Mouse (Mus musculus) CH12.LX (cell line): ENCODE data around the gene Zfyve26. TPM values are rescaled to one million over a fixed set of nuclear protein-coding genes. Genes with fewer than 3 reads are reported as not detected.

Experiments
- DNase-seq: peaks from one replicate; pipeline ENCODE4 v3.0.0-alpha.2; 2013; ENCODE audit errors: extremely low read depth
- H3K27ac ChIP-seq: 2 replicates; pipeline ENCODE4 v1.5.1; 2012; ENCODE audit warnings: low read depth, mild to moderate bottlenecking, control low read depth, moderate library complexity; ENCODE audit not compliant: insufficient read depth
- H3K27me3 ChIP-seq: replicated peaks from 2 replicates; pipeline ENCODE3; 2012; ENCODE audit warnings: inconsistent platforms
- H3K36me3 ChIP-seq, 2 experiments: replicated peaks in 1 of 2; 2 replicates each; pipeline versions ENCODE3 to v1.6.1; 2012; ENCODE audit warnings: inconsistent platforms in 1 of 2, low read length in 1 of 2, mild to moderate bottlenecking in 1 of 2, mixed read lengths in 1 of 2, moderate library complexity in 1 of 2; ENCODE audit not compliant: control insufficient read depth in 1 of 2, insufficient read depth in 1 of 2
- H3K4me1 ChIP-seq, 2 experiments: 2 replicates each; pipeline ENCODE4 v1.6.1; 2012; ENCODE audit warnings: inconsistent platforms in 1 of 2, moderate library complexity in 1 of 2; ENCODE audit not compliant: insufficient read depth in 2 of 2, control insufficient read depth in 1 of 2
- H3K4me2 ChIP-seq: 2 replicates; pipeline ENCODE4 v1.6.1; 2012; ENCODE audit warnings: low read depth, mild to moderate bottlenecking, control low read depth; ENCODE audit not compliant: poor library complexity, insufficient read depth, severe bottlenecking
- H3K4me3 ChIP-seq, 3 experiments: fragments of 150-350 bp in 1 of 3; sonication (generic) in 1 of 3; replicated peaks in 1 of 3; 2 replicates each; pipeline versions ENCODE3 to v1.5.1; 2011 to 2012; ENCODE audit warnings: low read depth in 2 of 3, low read length in 2 of 3, mild to moderate bottlenecking in 2 of 3, moderate library complexity in 2 of 3, control low read depth in 1 of 3, improper control_type of control experiment in 1 of 3, inconsistent platforms in 1 of 3, mixed read lengths in 1 of 3; ENCODE audit not compliant: poor library complexity in 1 of 3
- H3K79me2 ChIP-seq: replicated peaks from 2 replicates; pipeline ENCODE4 v1.6.1; 2012; ENCODE audit warnings: mild to moderate bottlenecking, moderate library complexity; ENCODE audit not compliant: control insufficient read depth, poor library complexity, insufficient read depth, severe bottlenecking; ENCODE audit errors: extremely low read depth
- H3K9ac ChIP-seq: 2 replicates; pipeline ENCODE4 v1.6.1; 2012; ENCODE audit warnings: low read depth, mild to moderate bottlenecking, control low read depth, moderate library complexity; ENCODE audit not compliant: insufficient read depth
- H3K9me3 ChIP-seq: replicated peaks from 2 replicates; pipeline ENCODE3; 2012; ENCODE audit warnings: low read length, inconsistent platforms, mixed read lengths
- BHLHE40 ChIP-seq: IDR thresholded peaks from 2 replicates; pipeline ENCODE4 v1.6.1; 2011; ENCODE audit warnings: mild to moderate bottlenecking, low read depth, low read length, improper control_type of control experiment
- ELF1 ChIP-seq: IDR thresholded peaks from 2 replicates; pipeline ENCODE4 v1.6.1; 2014; ENCODE audit warnings: low read depth, mild to moderate bottlenecking, inconsistent platforms, low read length, improper control_type of control experiment
- EP300 ChIP-seq: IDR thresholded peaks from 2 replicates; pipeline ENCODE4 v1.6.1; 2011; ENCODE audit warnings: low read length, improper control_type of control experiment
- ETS1 ChIP-seq: conservative IDR thresholded peaks from 2 replicates; pipeline ENCODE4 v1.6.1; 2012; ENCODE audit warnings: low read depth, mild to moderate bottlenecking, inconsistent platforms, low read length, improper control_type of control experiment, moderate library complexity
- GABPA ChIP-seq: IDR thresholded peaks from 2 replicates; pipeline ENCODE4 v1.6.1; 2012; ENCODE audit warnings: low read depth, low read length, improper control_type of control experiment, inconsistent platforms; ENCODE audit not compliant: insufficient replicate concordance
- MAFK ChIP-seq: IDR thresholded peaks from 2 replicates; pipeline ENCODE4 v1.6.1; 2011; ENCODE audit warnings: low read length, improper control_type of control experiment; ENCODE audit not compliant: insufficient replicate concordance
- MAX ChIP-seq: IDR thresholded peaks from 2 replicates; pipeline ENCODE4 v1.6.1; 2011; ENCODE audit warnings: low read length, improper control_type of control experiment
- MAZ ChIP-seq: IDR thresholded peaks from 2 replicates; pipeline ENCODE4 v1.6.1; 2012; ENCODE audit warnings: low read depth, mild to moderate bottlenecking, inconsistent platforms, low read length, improper control_type of control experiment, moderate library complexity
- MEF2A ChIP-seq: IDR thresholded peaks from 2 replicates; pipeline ENCODE4 v1.6.1; 2014; ENCODE audit warnings: low read depth, mild to moderate bottlenecking, inconsistent platforms, low read length, improper control_type of control experiment, borderline replicate concordance
- MXI1 ChIP-seq: IDR thresholded peaks from 2 replicates; pipeline ENCODE4 v1.6.1; 2011; ENCODE audit warnings: mild to moderate bottlenecking, low read depth, low read length, improper control_type of control experiment
- NELFE ChIP-seq: IDR thresholded peaks from 2 replicates; pipeline ENCODE4 v1.6.1; 2011; ENCODE audit warnings: low read depth, low read length, improper control_type of control experiment
- SIN3A ChIP-seq: IDR thresholded peaks from 2 replicates; pipeline ENCODE4 v1.6.1; 2012; ENCODE audit warnings: low read length, improper control_type of control experiment, inconsistent platforms
- TCF12 ChIP-seq: IDR thresholded peaks from 2 replicates; pipeline ENCODE4 v1.6.1; 2014; ENCODE audit warnings: low read depth, mild to moderate bottlenecking, inconsistent platforms, low read length, improper control_type of control experiment
- USF1 ChIP-seq: IDR thresholded peaks from 2 replicates; pipeline ENCODE4 v1.6.1; 2014; ENCODE audit warnings: low read depth, mild to moderate bottlenecking, inconsistent platforms, low read length, improper control_type of control experiment
- ZMIZ1 ChIP-seq: IDR thresholded peaks from 2 replicates; pipeline ENCODE4 v1.6.1; 2012; ENCODE audit warnings: low read depth, mild to moderate bottlenecking, inconsistent platforms, low read length, improper control_type of control experiment
- dilution Hi-C: fragments of 300-500 bp; cut with MboI; formaldehyde crosslinking; loops from 2 replicates; pipeline ENCODE4 v1.14.3; 2020; ENCODE audit warnings: low sequenced_read_pairs; ENCODE audit not compliant: extremely low pct_unique_long_range_greater_than_20kb, extremely low pct_ligation_motif_present
- in situ Hi-C: fragments of 300-500 bp; cut with MboI; formaldehyde crosslinking; loops from 3 replicates; pipeline ENCODE4 v1.14.3; 2019; ENCODE audit warnings: low sequenced_read_pairs, low pct_ligation_motif_present, low pct_unique_long_range_greater_than_20kb, mixed read lengths
- polyA plus RNA-seq: library from polyadenylated mRNA; unstranded; fragments of >175 nt; gene quantifications from 2 replicates; pipeline ENCODE4 v1.2.1, GENCODE M21; 2012; ENCODE audit warnings: low read depth; ENCODE audit not compliant: insufficient read length
- total RNA-seq, 2 experiments: library from RNA; depleted of rRNA; stranded (reverse); fragments of 300-350 nt in 1 of 2; fragments of >200 nt in 1 of 2; gene quantifications; 2 replicates each; pipeline ENCODE4 v1.2.3; 2012 to 2014

The Zfyve26 gene
- total and polyA plus RNA-seq, 3 experiments: 10.4 to 24.8 (median 16.1) TPM

GRCm38 (mm10) chr12:79253294-79254053, 42.6 kb downstream of the Zfyve26 start:
- Histone ChIP-seq H3K9me3 (peaks cover 6% of the 10 kb centered on the region), H3K36me3 (peaks cover 47 to 91% of the 10 kb centered on the region in 2 experiments), H3K4me2 (peak overlapping the region; percentile 9; the same call in 1 of the 2 replicates), H3K79me2 (no peaks in the 10 kb centered on the region), H3K9ac (no peak overlapping the region), H3K4me1 (peaks cover 18 to 29% of the 10 kb centered on the region in 2 experiments), H3K4me3 (no peak overlapping the region), H3K27me3 (no peaks in the 10 kb centered on the region), H3K27ac (peak overlapping the region; percentile 93)
- peak; percentile 19 for DNase-seq
- TF ChIP-seq MEF2A (0 out of 2 replicates have a peak, but pooled peaks have one; percentile 22), MXI1 (peak; percentile 54; the same call in 1 of the 2 replicates), GABPA (no peak), ELF1 (0 out of 2 replicates have a peak, but pooled peaks have one; percentile 27), SIN3A (no peak), BHLHE40 (peak; percentile 78), TCF12 (peak; percentile 53; the same call in 1 of the 2 replicates), EP300 (peak; percentile 71), MAZ (no peak)
- in situ Hi-C loops (no loop called here), dilution Hi-C loops (no loop called here)

GRCm38 (mm10) chr12:79248110-79248509, 48.0 kb downstream of the Zfyve26 start:
- no peak overlapping the region for H3K9ac ChIP-seq
- H3K9me3 ChIP-seq: peaks cover 6% of the 10 kb centered on the region
- in situ Hi-C loops: no loop called here
- H3K27me3 ChIP-seq: no peaks in the 10 kb centered on the region
- H3K79me2 ChIP-seq: no peaks in the 10 kb centered on the region
- peaks cover 3 to 5% of the 10 kb centered on the region in 2 experiments; a peak in 2 of 4 replicates for H3K4me1 ChIP-seq
- no peak overlapping the region for H3K27ac ChIP-seq
- H3K36me3 ChIP-seq: peaks cover 77 to 93% of the 10 kb centered on the region in 2 experiments
- no peak for TF ChIP-seq NELFE
- dilution Hi-C loops: no loop called here
- no peak overlapping the region for H3K4me2 ChIP-seq
- DNase-seq: no peak
- H3K4me3 ChIP-seq: no peak overlapping the region

- TF ChIP-seq ZMIZ1 (no peak), USF1 (no peak), SIN3A (no peak), ETS1 (no peak), MAFK (no peak), MAX (no peak), MEF2A (no peak)
- TF ChIP-seq, all 38 proteins: peak for 0
- Histone ChIP-seq H3K4me3 (no peak overlapping the region), H3K79me2 (no peaks in the 10 kb centered on the region), H3K27ac (no peak overlapping the region), H3K9ac (no peak overlapping the region), H3K9me3 (no peaks in the 10 kb centered on the region), H3K27me3 (no peaks in the 10 kb centered on the region), H3K4me2 (no peak overlapping the region), H3K36me3 (peaks cover 79 to 96% of the 10 kb centered on the region in 2 experiments), H3K4me1 (no peaks in the 10 kb centered on the region)
- in situ Hi-C loops (no loop called here), dilution Hi-C loops (no loop called here)
- DNase-seq: no peak
Measured at GRCm38 (mm10) chr12:79242921-79243320, 53.2 kb downstream of the Zfyve26 start.
